Mouse (Mus musculus) hindbrain, embryonic 15.5 days (tissue): ENCODE measurements around the gene Ndufs3. TPM values are rescaled to one million over a fixed set of nuclear protein-coding genes. Genes with fewer than 3 reads are reported as not detected.
"Not testable (repeated sequence)": the region's sequence is repeated elsewhere in the genome, so short reads cannot be mapped to it uniquely, and the experiment has no call there.

Experiments
- ATAC-seq: fragments of 200-750 bp; cut with Nextera tagmentation; 2 replicates; pipeline ENCODE4 v1.8.0; 2017; ENCODE audit warnings: low read depth, moderate number of reproducible peaks, moderate TSS enrichment; ENCODE audit not compliant: low FRiP score
- H3K27ac ChIP-seq: fragments of 300-500 bp; sonication (generic); replicated peaks from 2 replicates; pipeline ENCODE4 v1.5.1; 2015; ENCODE audit warnings: mild to moderate bottlenecking, inconsistent platforms
- H3K27me3 ChIP-seq: fragments of 300-500 bp; sonication (generic); 2 replicates; pipeline ENCODE4 v1.6.1; 2015; ENCODE audit warnings: control low read depth, inconsistent platforms
- H3K36me3 ChIP-seq: fragments of 300-500 bp; sonication (generic); 2 replicates; pipeline ENCODE4 v1.6.1; 2015; ENCODE audit warnings: control low read depth, inconsistent platforms
- H3K4me1 ChIP-seq: fragments of 300-500 bp; sonication (generic); replicated peaks from 2 replicates; pipeline ENCODE4 v1.6.1; 2015; ENCODE audit warnings: control low read depth, inconsistent platforms
- H3K4me2 ChIP-seq: fragments of 300-500 bp; sonication (generic); 2 replicates; pipeline ENCODE4 v1.6.1; 2015; ENCODE audit warnings: moderate library complexity, mild to moderate bottlenecking, inconsistent platforms
- H3K4me3 ChIP-seq: fragments of 300-500 bp; sonication (generic); 2 replicates; pipeline ENCODE4 v1.5.1; 2015; ENCODE audit warnings: mild to moderate bottlenecking, inconsistent platforms
- H3K9ac ChIP-seq: fragments of 300-500 bp; sonication (generic); 2 replicates; pipeline ENCODE4 v1.6.1; 2015; ENCODE audit warnings: inconsistent platforms
- H3K9me3 ChIP-seq: fragments of 300-500 bp; sonication (generic); 2 replicates; pipeline ENCODE4 v1.6.1; 2016; ENCODE audit warnings: control low read depth, inconsistent platforms
- WGBS: fragments of 180-500 bp; shearing (Covaris S2); methylation state at CpG from one replicate; pipeline ENCODE4 v1.1.7; 2015; 5-methylcytosine and 5-hydroxymethylcytosine counted together
- polyA plus RNA-seq: library from polyadenylated mRNA; unstranded; fragments of >200 nt; fragmentation: Nextera tagmentation; extraction: Ambion mirVana; gene quantifications from 2 replicates; pipeline ENCODE4 v1.2.1, GENCODE M21; 2015

The Ndufs3 gene
- polyA plus RNA-seq, 1 experiment from 2014 or later = 208 TPM

- H3K9ac ChIP-seq, ATAC-seq, H3K4me3 ChIP-seq, H3K4me2 ChIP-seq, H3K27me3 ChIP-seq, H3K27ac ChIP-seq, H3K9me3 ChIP-seq: not testable (repeated sequence)
- WGBS = 91% methylated on average over 3 of the region's 3 CpGs
- Histone ChIP-seq H3K4me1 (peaks cover 24% of the 10 kb centered on the region), H3K36me3 (peaks cover 39% of the 10 kb centered on the region)
Measured at GRCm38 (mm10) chr2:90894299-90894677, 10.3 kb downstream of the Ndufs3 start.

- Histone ChIP-seq H3K4me1 (peaks cover 29% of the 10 kb centered on the region), H3K27ac (no peak overlapping the region), H3K9me3 (no peaks in the 10 kb centered on the region), H3K4me3 (no peak overlapping the region), H3K27me3 (no peaks in the 10 kb centered on the region), H3K4me2 (no peak overlapping the region), H3K9ac (no peak overlapping the region), H3K36me3 (peaks cover 39% of the 10 kb centered on the region)
- 93% methylated on average over 6 of the region's 6 CpGs for WGBS
- no peak for ATAC-seq
Measured at GRCm38 (mm10) chr2:90893673-90894298, 10.8 kb downstream of the Ndufs3 start.

GRCm38 (mm10) chr2:90889550-90890548 is 14.8 kb downstream of the Ndufs3 start:
- Histone ChIP-seq H3K9ac (peak overlapping the region; percentile 43), H3K27ac (peak overlapping the region; percentile 77), H3K9me3 (no peaks in the 10 kb centered on the region), H3K36me3 (peaks cover 17% of the 10 kb centered on the region; the same call in 1 of the 2 replicates), H3K4me2 (peak overlapping the region; percentile 79), H3K4me1 (peaks cover 49% of the 10 kb centered on the region), H3K27me3 (no peaks in the 10 kb centered on the region), H3K4me3 (peak overlapping the region; percentile 44)
- peak; percentile 48 for ATAC-seq
- WGBS = 3% methylated on average over 126 of the region's 133 CpGs

GRCm38 (mm10) chr2:90887627-90888026 is 17.0 kb downstream of the Ndufs3 start:
- WGBS = 73% methylated on average over 5 of the region's 5 CpGs
- H3K27me3 ChIP-seq = no peaks in the 10 kb centered on the region
- peaks cover 63% of the 10 kb centered on the region for H3K4me1 ChIP-seq
- H3K27ac ChIP-seq = peak overlapping the region; percentile 93
- no peaks in the 10 kb centered on the region for H3K9me3 ChIP-seq
- peak overlapping the region; percentile 79 for H3K4me2 ChIP-seq
- peak overlapping the region; percentile 68 for H3K4me3 ChIP-seq
- no peak for ATAC-seq
- H3K9ac ChIP-seq = peak overlapping the region; percentile 85
- H3K36me3 ChIP-seq = peaks cover 8% of the 10 kb centered on the region; the same call in 1 of the 2 replicates

GRCm38 (mm10) chr2:90886436-90886835 is 18.2 kb downstream of the Ndufs3 start:
- peak overlapping the region; percentile 93 for H3K27ac ChIP-seq
- peaks cover 56% of the 10 kb centered on the region for H3K4me1 ChIP-seq
- H3K9me3 ChIP-seq = no peaks in the 10 kb centered on the region
- ATAC-seq = no peak
- H3K9ac ChIP-seq = peak overlapping the region; percentile 85
- 10% methylated on average over 6 of the region's 6 CpGs for WGBS
- peak overlapping the region; percentile 68 for H3K4me3 ChIP-seq
- H3K36me3 ChIP-seq = 0 out of 2 replicates have a peak, but pooled peaks cover 2% of the 10 kb centered on the region
- H3K27me3 ChIP-seq = no peaks in the 10 kb centered on the region
- H3K4me2 ChIP-seq = peak overlapping the region; percentile 79

- H3K27me3 ChIP-seq = no peaks in the 10 kb centered on the region
Measured at GRCm38 (mm10) chr2:90885218-90886041, 19.2 kb downstream of the Ndufs3 start, which contains the start of gene C1qtnf4. C1qtnf4 (plus strand) TSS chr2:90885860.

GRCm38 (mm10) chr2:90881824-90882223 is 22.8 kb downstream of the Ndufs3 start:
- no peak for ATAC-seq
- WGBS = 80% methylated on average over 2 of the region's 2 CpGs
- H3K27ac ChIP-seq = no peak overlapping the region

More at GRCm38 (mm10) chr2:90885218-90886041, 19.2 kb downstream of the Ndufs3 start, which contains the start of gene C1qtnf4:
- Histone ChIP-seq H3K9me3 (no peaks in the 10 kb centered on the region), H3K4me2 (peak within 1 kb of the TSS; percentile 79), H3K4me1 (peaks cover 58% of the 10 kb centered on the region), H3K9ac (peak within 1 kb of the TSS; percentile 85), H3K4me3 (peak within 1 kb of the TSS; percentile 68), H3K27ac (peak within 1 kb of the TSS; percentile 93), H3K36me3 (no peaks in the 10 kb centered on the region)
- peak; percentile 86 for ATAC-seq
- under 1% methylated on average over 45 of the region's 45 CpGs for WGBS

GRCm38 (mm10) chr2:90880144-90880785 is 24.4 kb downstream of the Ndufs3 start:
- peak overlapping the region; percentile 73 for H3K27ac ChIP-seq
- H3K9me3 ChIP-seq = no peaks in the 10 kb centered on the region
- no peak for ATAC-seq
- peak overlapping the region; percentile 23; the same call in 1 of the 2 replicates for H3K4me2 ChIP-seq
- H3K4me3 ChIP-seq = no peak overlapping the region
- 18% methylated on average over 6 of the region's 6 CpGs for WGBS
- H3K27me3 ChIP-seq = no peaks in the 10 kb centered on the region
- H3K9ac ChIP-seq = no peak overlapping the region
- peaks cover 38% of the 10 kb centered on the region for H3K4me1 ChIP-seq
- H3K36me3 ChIP-seq = no peaks in the 10 kb centered on the region

More at GRCm38 (mm10) chr2:90881824-90882223, 22.8 kb downstream of the Ndufs3 start:
- Histone ChIP-seq H3K27me3 (no peaks in the 10 kb centered on the region), H3K9ac (no peak overlapping the region), H3K4me3 (no peak overlapping the region), H3K9me3 (no peaks in the 10 kb centered on the region), H3K4me2 (no peak overlapping the region), H3K36me3 (no peaks in the 10 kb centered on the region), H3K4me1 (peaks cover 38% of the 10 kb centered on the region)

GRCm38 (mm10) chr2:90879419-90879818 is 25.2 kb downstream of the Ndufs3 start:
- Histone ChIP-seq H3K9ac (no peak overlapping the region), H3K36me3 (no peaks in the 10 kb centered on the region), H3K4me3 (no peak overlapping the region), H3K9me3 (no peaks in the 10 kb centered on the region), H3K4me1 (peaks cover 33% of the 10 kb centered on the region), H3K27me3 (no peaks in the 10 kb centered on the region), H3K27ac (no peak overlapping the region), H3K4me2 (no peak overlapping the region)
- ATAC-seq = no peak

GRCm38 (mm10) chr2:90877584-90878259 is 26.9 kb downstream of the Ndufs3 start:
- H3K9me3 ChIP-seq = no peaks in the 10 kb centered on the region
- 72% methylated on average over 4 of the region's 5 CpGs for WGBS
- no peak overlapping the region for H3K4me3 ChIP-seq
- peaks cover 23% of the 10 kb centered on the region; the same call in 1 of the 2 replicates for H3K4me1 ChIP-seq
- H3K9ac ChIP-seq = no peak overlapping the region
- H3K27me3 ChIP-seq = no peaks in the 10 kb centered on the region
- no peaks in the 10 kb centered on the region for H3K36me3 ChIP-seq
- ATAC-seq = no peak
- no peak overlapping the region for H3K4me2 ChIP-seq
- H3K27ac ChIP-seq = no peak overlapping the region
